Mouse (Mus musculus): ENCODE data around the gene Siva1. TPM values are rescaled to one million over a fixed set of nuclear protein-coding genes. Genes with fewer than 3 reads are reported as not detected.

Siva1 gene
- polyA plus RNA-seq, 1 experiment from 2014 or later = 230 TPM

- Histone ChIP-seq H3K27me3 (ENCODE audit: control insufficient read depth, insufficient read depth, low read length) (no peaks in the 10 kb centered on the region), H3K4me3 (ENCODE audit: low read depth, low read length) (no peak overlapping the region), H3K27ac (ENCODE audit: low read depth, low read length) (no peak overlapping the region), H3K9ac (ENCODE audit: low read length) (no peak overlapping the region), H3K36me3 (ENCODE audit: control insufficient read depth, insufficient read depth, low read length) (no peaks in the 10 kb centered on the region), H3K9me3 (ENCODE audit: control insufficient read depth, low read length) (no peaks in the 10 kb centered on the region), H3K4me1 (ENCODE audit: control insufficient read depth, insufficient read depth, low read length) (peaks cover 15% of the 10 kb centered on the region), H3K4me2 (no peak overlapping the region)
- ATAC-seq (ENCODE audit: low FRiP score) (no peak), DNase-seq (ENCODE audit: low spot score, missing footprints) (no peak)
- 85% methylated on average over 3 of the region's 3 CpGs for WGBS
Observed at GRCm38 (mm10) chr12:112696806-112697425, 52.4 kb downstream of the Siva1 start.

Small RNA genes within 50 kb of the gene (microRNA-seq; reads per million reads assigned to microRNA genes)
- 0.76 reads per million for gene Mir6939

Other genes with a start within 250 kb of the Siva1 start
- gene A530016L24Rik, start 155.2 kb upstream of the Siva1 start, polyA plus RNA-seq (2014; fragmentation: Nextera tagmentation; extraction: Ambion mirVana) = not detected in 2 replicates
- gene Tmem179, start 127.9 kb upstream of the Siva1 start, polyA plus RNA-seq (2014; fragmentation: Nextera tagmentation; extraction: Ambion mirVana) = 4.9 and 5.9 TPM in 2 replicates
- 1.2 and 1.4 TPM in 2 replicates for gene Inf2, start 55.9 kb upstream of the Siva1 start, polyA plus RNA-seq (2014; fragmentation: Nextera tagmentation; extraction: Ambion mirVana)
- gene Adssl1, start 24.6 kb upstream of the Siva1 start, polyA plus RNA-seq (2014; fragmentation: Nextera tagmentation; extraction: Ambion mirVana) = 1.9 and 2.7 TPM in 2 replicates
- gene Akt1, start 30.2 kb downstream of the Siva1 start, polyA plus RNA-seq (2014; fragmentation: Nextera tagmentation; extraction: Ambion mirVana) = 62.5 and 82.6 TPM in 2 replicates
- 4.8 and 5.1 TPM in 2 replicates for gene Zbtb42, start 34.1 kb downstream of the Siva1 start, polyA plus RNA-seq (2014; fragmentation: Nextera tagmentation; extraction: Ambion mirVana)
- gene Cep170b, start 75.8 kb downstream of the Siva1 start, polyA plus RNA-seq (2014; fragmentation: Nextera tagmentation; extraction: Ambion mirVana) = 5.2 and 5.5 TPM in 2 replicates
- 3.5 and 4.2 TPM in 2 replicates for gene Pld4, start 116.0 kb downstream of the Siva1 start, polyA plus RNA-seq (2014; fragmentation: Nextera tagmentation; extraction: Ambion mirVana)
- gene Ahnak2, start 158.0 kb downstream of the Siva1 start, polyA plus RNA-seq (2014; fragmentation: Nextera tagmentation; extraction: Ambion mirVana) = 0.07 and 0.22 TPM in 2 replicates
- gene Clba1, start 164.3 kb downstream of the Siva1 start, polyA plus RNA-seq (2014; fragmentation: Nextera tagmentation; extraction: Ambion mirVana) = 14.7 and 15.3 TPM in 2 replicates
- gene Cdca4, start 184.7 kb downstream of the Siva1 start, polyA plus RNA-seq (2014; fragmentation: Nextera tagmentation; extraction: Ambion mirVana) = 159 TPM in 2 replicates
- not detected in 2 replicates for gene Gpr132, start 223.5 kb downstream of the Siva1 start, polyA plus RNA-seq (2014; fragmentation: Nextera tagmentation; extraction: Ambion mirVana)